ENCODE assay signal across 9 mouse cellular contexts in the genomic region with DNA sequence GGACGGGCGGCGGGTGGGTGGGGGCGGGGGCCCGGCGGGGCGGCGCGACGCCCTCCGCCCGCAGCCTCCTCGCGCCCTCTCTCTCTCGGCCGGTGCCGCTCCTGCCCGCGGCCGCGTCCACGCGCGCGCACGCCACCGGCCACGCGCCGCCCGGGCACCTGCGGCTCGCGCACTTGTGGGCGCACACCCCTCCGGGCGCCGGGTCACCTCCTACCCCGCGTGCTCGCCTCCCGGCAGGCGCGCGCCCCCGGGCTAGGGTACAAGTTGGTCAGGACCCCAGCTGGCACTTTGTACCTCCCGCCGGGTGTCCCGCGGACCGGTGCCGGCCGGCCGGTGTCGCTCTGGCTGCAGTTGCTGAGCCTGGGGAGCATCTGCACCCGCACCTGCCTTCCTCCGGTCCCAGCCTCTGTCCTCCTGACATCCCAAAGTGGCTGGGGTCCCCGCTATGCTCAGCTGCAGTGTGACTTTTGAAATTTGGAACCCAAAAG. TPM values are rescaled to one million over a fixed set of nuclear protein-coding genes. Genes with fewer than 3 reads are reported as not detected.
A peak's percentile ranks its signal among the peaks of the same experiment; 100 is the strongest.
DNase-seq lines count a peak whose midpoint lies in the region; ATAC-seq lines count a peak whose summit lies in the region.
"Had no signal": no experiment of that assay in that cellular context is flagged by ENCODE, and none has a peak within 500 bp of the region (broad histone marks: within the 10 kb centered on the region; RNA-seq: fewer than 3 reads in every experiment).

No protein-coding gene starts in this region.

- H3K27ac ChIP-seq in hindbrain, embryonic 15.5 days (replicated peaks): peak overlapping the region; percentile 83
- H3K27ac ChIP-seq: macrophage had no signal

- H3K4me3 ChIP-seq in hindbrain, embryonic 15.5 days: peak overlapping the region; percentile 71

- peaks cover 14% of the 10 kb centered on the region for H3K4me1 ChIP-seq in hindbrain, embryonic 15.5 days (replicated peaks)

- peak; percentile 45 to 79 for DNase-seq in adrenal gland, adult (ENCODE audit: inconsistent age in 2 of 2, low spot score in 1 of 2)
- DNase-seq in cerebellum, adult 9-10 months: peak; percentile 61
- peak; percentile 6 for DNase-seq in frontal cortex, postnatal 25 days (ENCODE audit: low spot score in 2 of 2)
- peak; percentile 19 to 44 for DNase-seq in left cerebral cortex, adult 18-20 months (ENCODE audit: low spot score in 2 of 2)
- peak; percentile 31 to 51 for DNase-seq in lung, postnatal 4 days
- DNase-seq in right cerebral cortex, postnatal 25 days: peak; percentile 49

- 2% methylated on average over 23 of the region's 58 CpGs for WGBS in hindbrain, embryonic 15.5 days

- H3K36me3 ChIP-seq in hindbrain, embryonic 15.5 days: no peaks in the 10 kb centered on the region

- peak overlapping the region; percentile 59 for H3K4me2 ChIP-seq in hindbrain, embryonic 15.5 days

- peak overlapping the region; percentile 61 for H3K9ac ChIP-seq in hindbrain, embryonic 15.5 days

- H3K9me3 ChIP-seq in hindbrain, embryonic 15.5 days: no peaks in the 10 kb centered on the region

- ATAC-seq in hindbrain, embryonic 15.5 days (ENCODE audit: low FRiP score, low read depth): peak; percentile 72
- no peak for ATAC-seq in erythroid progenitor cell, adult 5-6 weeks (replicated peaks; ENCODE audit: low FRiP score, poor library complexity, severe bottlenecking)

- H3K27me3 ChIP-seq in hindbrain, embryonic 15.5 days: no peaks in the 10 kb centered on the region

RNA-seq across cellular contexts. Expression of a gene that starts 0.7 kb away (rescaled TPM):
- polyA plus RNA-seq in hindbrain, embryonic 15.5 days (2015; fragmentation: Nextera tagmentation; extraction: Ambion mirVana): 78.6 and 80.5 TPM in 2 replicates
- 10 to 100 TPM; 51.0 to 52.7 TPM for total RNA-seq in left cerebral cortex, adult 18-20 months (2021)
- total RNA-seq in erythroid progenitor cell, adult 5-6 weeks (2015; ENCODE audit: low replicate concordance): 0.72 and 2.1 TPM in 2 replicates
- 0.45 TPM in 1 of 2 replicates, not detected in the other for total RNA-seq in erythroid progenitor cell, adult 5-6 weeks (2017; ENCODE audit: low replicate concordance)

RNA-seq across cellular contexts. Expression of a gene that starts 6.3 kb away (rescaled TPM):
- polyA plus RNA-seq in hindbrain, embryonic 15.5 days (2015; fragmentation: Nextera tagmentation; extraction: Ambion mirVana): not detected in 2 replicates
- total RNA-seq in left cerebral cortex, adult 18-20 months (2021): not detected
- total RNA-seq in erythroid progenitor cell, adult 5-6 weeks (2015; ENCODE audit: low replicate concordance): not detected in 2 replicates
- not detected in 2 replicates for total RNA-seq in erythroid progenitor cell, adult 5-6 weeks (2017; ENCODE audit: low replicate concordance)
- polyA plus RNA-seq: macrophage had no signal

Comparison
In these comparisons a context has a peak if more than half of its experiments do, and no peak if none do; other contexts are left out.
1. DNase-seq: peak in every context shown above with its lines; median percentile 62 in adrenal gland, adult; 61 in cerebellum, adult 9-10 months; 49 in right cerebral cortex, postnatal 25 days; 41 in lung, postnatal 4 days; 32 in left cerebral cortex, adult 18-20 months; 6 in frontal cortex, postnatal 25 days.
2. RNA of a gene that starts 0.7 kb away (total RNA-seq): 51.0 to 52.7 TPM in left cerebral cortex, adult 18-20 months; 0.45 to 2.1 TPM in erythroid progenitor cell, adult 5-6 weeks; every median in the first group is over 10 times any median in the second.